Mouse (Mus musculus) C2C12 (cell line): ENCODE measurements around the gene Mrpl49. TPM values are rescaled to one million over a fixed set of nuclear protein-coding genes. Genes with fewer than 3 reads are reported as not detected.

Experiments
- H3K27me3 ChIP-seq: one replicate; pipeline ENCODE4 v1.6.1; 2011; ENCODE audit not compliant: control insufficient read depth, insufficient read depth, insufficient read length
- H3K36me3 ChIP-seq: one replicate; pipeline ENCODE4 v1.6.1; 2011; ENCODE audit not compliant: control insufficient read depth, insufficient read depth
- H3K4me3 ChIP-seq: one replicate; pipeline ENCODE4 v1.5.1; 2011; ENCODE audit warnings: mild to moderate bottlenecking, control low read depth; ENCODE audit not compliant: poor library complexity, insufficient read depth, severe bottlenecking
- H3K79me2 ChIP-seq: one replicate; pipeline ENCODE4 v1.6.1; 2011; ENCODE audit not compliant: control insufficient read depth, insufficient read depth
- H3K79me3 ChIP-seq: one replicate; pipeline ENCODE4 v1.6.1; 2011; ENCODE audit warnings: low read depth, control low read depth
- H3ac ChIP-seq: one replicate; pipeline ENCODE3; 2011; ENCODE audit warnings: low read depth; ENCODE audit not compliant: control insufficient read depth, insufficient read length
- CEBPB ChIP-seq: IDR thresholded peaks from one replicate; pipeline ENCODE4 v1.6.1; 2011; ENCODE audit warnings: low read depth, mild to moderate bottlenecking, control low read depth, moderate library complexity
- CTCF ChIP-seq: IDR thresholded peaks from one replicate; pipeline ENCODE4 v1.5.1; 2011; ENCODE audit not compliant: control insufficient read depth, insufficient read depth, insufficient read length
- FOSL1 ChIP-seq: IDR thresholded peaks from one replicate; pipeline ENCODE4 v1.8.0; 2011; ENCODE audit warnings: mild to moderate bottlenecking, low read length; ENCODE audit not compliant: poor library complexity, insufficient read depth, severe bottlenecking
- MAX ChIP-seq: IDR thresholded peaks from one replicate; pipeline ENCODE4 v1.6.1; 2011; ENCODE audit warnings: mild to moderate bottlenecking, control low read depth
- MYOD1 ChIP-seq: IDR thresholded peaks from one replicate; pipeline ENCODE4 v1.6.1; 2011; ENCODE audit warnings: low read depth; ENCODE audit not compliant: control insufficient read depth, insufficient read length
- MYOG ChIP-seq: IDR thresholded peaks from one replicate; pipeline ENCODE4 v1.6.1; 2011; ENCODE audit not compliant: control insufficient read depth, insufficient read length; ENCODE audit errors: extremely low read depth
- USF1 ChIP-seq: IDR thresholded peaks from one replicate; pipeline ENCODE4 v1.6.1; 2011; ENCODE audit warnings: low read depth, mild to moderate bottlenecking, control low read depth, moderate library complexity
- polyA plus RNA-seq: library from polyadenylated mRNA; unstranded; fragments of >200 nt; fragmentation: generic; extraction: Trizol; gene quantifications from one replicate; pipeline ENCODE4 v1.2.1, GENCODE M21; 2012; ENCODE audit warnings: missing spikeins

Mrpl49 gene
- polyA plus RNA-seq, 1 experiment = 60.0 TPM

DNA sequence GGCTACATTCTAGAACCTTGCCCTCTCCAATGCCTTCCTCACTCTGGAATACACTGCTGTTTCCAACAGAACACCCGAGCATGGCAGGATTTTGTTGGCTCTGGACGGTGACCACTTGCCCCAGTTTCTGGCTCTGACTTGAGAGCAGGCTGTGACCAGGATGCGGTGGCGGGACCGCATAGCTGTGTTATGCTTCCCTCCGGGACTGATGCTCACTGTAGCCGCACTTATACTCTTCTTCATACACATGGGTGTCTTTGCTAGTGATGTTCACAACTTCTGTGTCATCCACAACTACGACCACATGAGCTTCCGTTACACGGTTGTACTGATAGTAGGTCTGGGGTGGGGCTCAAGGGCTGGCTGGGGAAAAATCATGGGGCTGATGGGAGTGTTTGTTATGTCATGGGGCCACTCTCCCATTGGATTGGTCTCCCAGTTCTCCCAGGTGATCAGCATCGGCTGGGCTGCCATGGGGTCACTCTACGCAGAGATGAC lies 22.4 kb upstream of the Mrpl49 start, which contains the start of gene Tmem262:
Tmem262 (plus strand) TSS at position 51 of the 498 bp plus-strand sequence.
- Histone ChIP-seq H3ac (no peak within 1 kb of the TSS), H3K4me3 (no peak within 1 kb of the TSS), H3K79me3 (peaks cover 24% of the 10 kb centered on the region), H3K27me3 (no peaks in the 10 kb centered on the region), H3K79me2 (peaks cover 41% of the 10 kb centered on the region), H3K36me3 (peaks cover 19% of the 10 kb centered on the region)
- no peak for TF ChIP-seq CEBPB
- TF ChIP-seq CTCF = no peak
- no peak for TF ChIP-seq FOSL1
- TF ChIP-seq MAX = no peak
- TF ChIP-seq MYOG = no peak
- no peak for TF ChIP-seq MYOD1
- no peak for TF ChIP-seq USF1

DNA sequence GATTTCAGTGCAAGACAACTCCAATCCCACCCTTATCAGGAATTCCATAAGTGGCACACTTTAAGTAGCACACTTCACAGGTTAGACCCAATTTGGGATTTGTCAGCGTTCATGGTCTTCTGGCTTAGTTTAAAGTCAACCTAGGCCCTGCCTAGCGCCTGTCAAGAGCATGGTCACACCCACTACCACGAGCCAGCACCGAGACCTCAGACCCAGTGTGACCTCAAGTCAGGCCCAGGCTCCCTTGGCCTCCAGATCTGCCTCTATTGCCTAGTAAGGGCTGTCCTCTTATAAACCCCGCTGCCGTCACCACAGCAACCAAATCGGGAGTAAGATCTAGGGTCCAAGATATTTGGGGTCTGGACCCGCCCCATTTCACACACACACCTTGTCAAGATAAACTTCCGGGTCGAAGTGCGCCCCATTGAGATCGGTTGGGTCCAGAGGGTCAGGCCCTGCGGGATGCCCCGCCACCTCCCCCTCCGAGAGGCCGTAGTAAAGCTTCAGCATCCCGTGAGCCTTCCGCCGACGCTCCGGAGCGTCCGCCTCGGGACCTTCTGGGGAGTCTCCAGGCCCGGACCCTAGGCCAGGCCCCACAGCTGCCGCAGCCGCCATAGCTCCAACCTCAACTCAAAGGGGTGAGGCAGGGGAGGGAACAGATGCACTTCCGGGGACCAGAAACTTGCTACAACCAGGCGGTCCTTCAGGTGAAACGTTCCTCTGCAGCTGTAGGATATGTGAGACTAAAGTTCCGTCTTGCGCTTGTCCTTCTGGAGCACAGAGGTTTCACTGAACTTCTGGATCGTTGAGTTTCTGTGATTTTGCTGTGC lies 19.2 kb upstream of the Mrpl49 start, which contains the start of gene Vps51:
Vps51 (minus strand) TSS at position 668 of the 830 bp plus-strand sequence.
- H3K79me3 ChIP-seq = peaks cover 7% of the 10 kb centered on the region
- H3K36me3 ChIP-seq = peaks cover 14% of the 10 kb centered on the region
- peak; percentile 37 for TF ChIP-seq MYOD1
- TF ChIP-seq MAX = peak; percentile 88
- TF ChIP-seq CEBPB = no peak
- no peak for TF ChIP-seq FOSL1
- H3K79me2 ChIP-seq = peaks cover 28% of the 10 kb centered on the region
- no peaks in the 10 kb centered on the region for H3K27me3 ChIP-seq
- H3K4me3 ChIP-seq = peak within 1 kb of the TSS; percentile 83
- H3ac ChIP-seq = peak within 1 kb of the TSS; percentile 87

GRCm38 (mm10) chr19:6073889-6074288 lies 16.3 kb upstream of the Mrpl49 start:
- TF ChIP-seq MYOG (no peak), FOSL1 (no peak), USF1 (no peak), MAX (no peak), CEBPB (no peak), MYOD1 (no peak), CTCF (no peak)
- H3K79me3 ChIP-seq = peaks cover 7% of the 10 kb centered on the region
- peaks cover 28% of the 10 kb centered on the region for H3K79me2 ChIP-seq
- H3K27me3 ChIP-seq = no peaks in the 10 kb centered on the region
- H3ac ChIP-seq = no peak overlapping the region
- H3K4me3 ChIP-seq = no peak overlapping the region
- peaks cover 11% of the 10 kb centered on the region for H3K36me3 ChIP-seq

GRCm38 (mm10) chr19:6071261-6071660 lies 13.7 kb upstream of the Mrpl49 start:
- no peak for TF ChIP-seq CTCF
- TF ChIP-seq USF1 = no peak
- no peak for TF ChIP-seq MYOD1
- TF ChIP-seq FOSL1 = no peak
- TF ChIP-seq MAX = no peak
- no peak for TF ChIP-seq CEBPB
- no peak for TF ChIP-seq MYOG
- peaks cover 22% of the 10 kb centered on the region for H3K79me2 ChIP-seq
- peaks cover 3% of the 10 kb centered on the region for H3K79me3 ChIP-seq
- H3K4me3 ChIP-seq = no peak overlapping the region
- H3K36me3 ChIP-seq = peaks cover 16% of the 10 kb centered on the region
- no peaks in the 10 kb centered on the region for H3K27me3 ChIP-seq
- H3ac ChIP-seq = no peak overlapping the region

- H3K79me3 ChIP-seq = no peaks in the 10 kb centered on the region
- H3K27me3 ChIP-seq = no peaks in the 10 kb centered on the region
- H3K4me3 ChIP-seq = no peak overlapping the region
- H3K36me3 ChIP-seq = peaks cover 16% of the 10 kb centered on the region
- TF ChIP-seq MYOG (no peak), MYOD1 (no peak), MAX (no peak), USF1 (no peak)
- peaks cover 16% of the 10 kb centered on the region for H3K79me2 ChIP-seq
- H3ac ChIP-seq = no peak overlapping the region
Observed at GRCm38 (mm10) chr19:6070571-6071250, 13.1 kb upstream of the Mrpl49 start.
